Mouse (Mus musculus) kidney, postnatal 0 days (tissue): ENCODE data around the gene Klf2. TPM values are rescaled to one million over a fixed set of nuclear protein-coding genes. Genes with fewer than 3 reads are reported as not detected.

Experiments
- ATAC-seq: fragments of 200-750 bp; cut with Nextera tagmentation; replicated peaks from 2 replicates; pipeline ENCODE4 v1.8.0; 2017; ENCODE audit warnings: low read depth, moderate number of reproducible peaks, moderate TSS enrichment, moderate library complexity; ENCODE audit not compliant: low FRiP score
- DNase-seq: peaks from one replicate; pipeline ENCODE4 v3.0.0-alpha.2; 2016; ENCODE audit warnings: low spot score
- H3K27ac ChIP-seq: fragments of 300-500 bp; sonication (generic); 2 replicates; pipeline ENCODE4 v1.5.1; 2014; ENCODE audit warnings: mild to moderate bottlenecking
- H3K27me3 ChIP-seq: fragments of 300-500 bp; sonication (generic); 2 replicates; pipeline ENCODE4 v1.6.1; 2014; ENCODE audit warnings: low read length, mixed read lengths; ENCODE audit not compliant: insufficient read depth
- H3K36me3 ChIP-seq: fragments of 300-500 bp; sonication (generic); 2 replicates; pipeline ENCODE4 v1.6.1; 2014; ENCODE audit warnings: low read length, mixed read lengths; ENCODE audit not compliant: insufficient read depth
- H3K4me1 ChIP-seq: fragments of 300-500 bp; sonication (generic); replicated peaks from 2 replicates; pipeline ENCODE4 v1.6.1; 2014; ENCODE audit warnings: antibody characterized with exemption, low read length, mixed read lengths; ENCODE audit not compliant: insufficient read depth
- H3K4me2 ChIP-seq: fragments of 300-500 bp; sonication (generic); 2 replicates; pipeline ENCODE4 v1.6.1; 2014; ENCODE audit warnings: mild to moderate bottlenecking, low read length, moderate library complexity, mixed read lengths
- H3K4me3 ChIP-seq: fragments of 300-500 bp; sonication (generic); replicated peaks from 2 replicates; pipeline ENCODE4 v1.5.1; 2014; ENCODE audit warnings: low read depth, low read length
- H3K9ac ChIP-seq: fragments of 300-500 bp; sonication (generic); 2 replicates; pipeline ENCODE4 v1.6.1; 2014; ENCODE audit warnings: low read depth, low read length
- H3K9me3 ChIP-seq: fragments of 300-500 bp; sonication (generic); replicated peaks from 2 replicates; pipeline ENCODE4 v1.6.1; 2016; ENCODE audit warnings: low read length, inconsistent platforms, mixed read lengths
- CTCF ChIP-seq: IDR thresholded peaks from 2 replicates; pipeline ENCODE4 v1.5.1; 2016; ENCODE audit warnings: antibody characterized with exemption, low read depth, mild to moderate bottlenecking, moderate library complexity
- WGBS: fragments of 180-500 bp; shearing (Covaris S2); extraction: QIAGEN DNeasy Blood & Tissue Kit; methylation state at CpG from one replicate; pipeline ENCODE4 v1.1.7; 2014; 5-methylcytosine and 5-hydroxymethylcytosine counted together
- polyA plus RNA-seq: library from polyadenylated mRNA; unstranded; fragments of >200 nt; fragmentation: Nextera tagmentation; extraction: Ambion mirVana; gene quantifications from 2 replicates; pipeline ENCODE4 v1.2.1, GENCODE M21; 2015

Gene Klf2
- polyA plus RNA-seq, 1 experiment from 2014 or later = 31.9 TPM

DNA sequence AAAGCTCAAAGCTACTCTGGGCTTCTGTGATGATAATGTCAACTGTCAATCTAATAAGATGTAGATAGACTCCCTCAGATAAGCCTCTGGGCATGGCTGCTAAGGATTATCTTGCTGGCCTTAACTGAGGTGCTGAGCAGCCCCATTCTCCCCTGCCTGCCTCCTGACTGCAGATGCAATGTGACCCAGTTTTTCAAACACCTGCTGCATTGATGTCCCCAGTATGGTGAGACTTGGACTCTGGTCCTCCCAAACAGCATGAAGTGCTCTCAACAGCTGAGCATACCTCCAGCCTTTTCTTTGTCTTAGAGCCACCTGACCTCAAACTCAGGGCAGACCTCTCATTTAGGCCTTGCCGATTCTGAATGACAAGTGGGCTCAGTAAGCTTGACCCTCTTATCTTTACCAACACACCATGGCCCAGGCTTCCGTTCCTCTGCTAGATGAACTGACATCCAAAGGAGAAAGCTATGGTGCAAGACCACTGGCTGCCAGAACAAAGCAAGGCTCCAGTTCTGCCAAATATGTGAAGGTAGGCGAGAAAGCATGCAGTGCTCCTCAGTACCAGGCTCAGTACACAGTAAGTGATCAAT lies 5.8 kb upstream of the Klf2 start:
- no peak for TF ChIP-seq CTCF
- WGBS = 80% methylated on average over 3 of the region's 3 CpGs
- Histone ChIP-seq H3K27ac (no peak overlapping the region), H3K36me3 (no peaks in the 10 kb centered on the region), H3K9me3 (no peaks in the 10 kb centered on the region), H3K27me3 (no peaks in the 10 kb centered on the region), H3K4me1 (no peaks in the 10 kb centered on the region), H3K9ac (no peak overlapping the region), H3K4me3 (no peak overlapping the region), H3K4me2 (no peak overlapping the region)
- ATAC-seq (no peak), DNase-seq (no peak)

DNA sequence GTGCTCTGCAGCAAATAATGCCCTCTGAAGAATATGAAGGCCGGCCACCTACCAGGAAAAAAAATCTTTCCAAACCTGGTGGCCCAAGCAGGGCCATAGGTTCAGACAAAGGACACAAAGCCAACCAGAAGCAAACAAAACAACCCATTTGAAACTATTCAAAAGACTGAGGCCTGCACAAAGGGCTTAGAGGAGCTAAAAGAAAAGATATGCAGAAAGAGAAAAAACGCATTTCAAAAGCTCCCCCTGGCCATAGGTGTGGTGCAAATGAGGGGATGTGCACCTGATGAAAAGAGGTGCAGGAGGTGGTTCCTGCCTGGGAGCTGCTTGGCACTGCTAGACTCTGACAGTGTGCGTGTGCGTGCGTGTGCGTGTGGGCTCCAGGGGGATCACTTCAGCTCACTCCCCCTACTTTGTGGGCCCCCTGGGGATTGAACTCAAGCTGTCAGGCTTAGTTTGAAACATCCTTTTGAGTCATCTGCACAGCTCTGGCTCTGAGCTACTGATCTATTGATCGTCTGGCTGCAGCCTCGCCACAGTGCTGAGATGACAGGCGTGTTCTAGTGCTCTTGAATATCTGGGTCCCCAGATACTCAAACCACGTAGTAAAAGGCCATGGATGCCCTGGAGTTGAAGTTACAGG lies 2.7 kb upstream of the Klf2 start:
- TF ChIP-seq CTCF = no peak
- 74% methylated on average over 10 of the region's 10 CpGs for WGBS

DNA sequence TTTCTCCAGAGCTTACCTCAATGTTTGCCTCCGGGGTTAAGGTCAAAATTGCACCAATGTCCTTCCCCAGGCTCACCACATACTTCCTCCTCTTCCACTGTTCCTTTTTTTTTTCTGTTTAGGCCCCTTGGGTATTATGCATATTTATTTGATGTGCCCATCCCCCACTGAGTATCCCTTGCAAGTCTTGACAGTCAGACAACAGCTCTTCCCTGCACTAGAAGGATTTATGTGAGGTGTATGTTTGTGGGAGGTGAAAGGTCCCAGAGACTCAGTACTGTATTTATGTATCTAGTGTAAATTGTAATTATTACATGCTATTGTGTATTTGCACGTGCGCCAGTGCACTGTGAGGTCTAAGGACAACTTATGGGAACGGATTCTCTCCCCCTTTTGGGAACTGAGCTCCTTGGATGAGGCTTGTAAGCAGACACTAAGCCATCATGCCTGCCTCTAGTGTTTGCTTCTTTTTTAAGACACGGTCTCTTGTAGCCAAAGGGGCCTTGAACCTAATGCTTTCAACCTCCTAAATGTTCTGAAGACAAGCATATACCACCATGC lies 1.0 kb upstream of the Klf2 start:
- Histone ChIP-seq H3K36me3 (0 out of 2 replicates have a peak, but pooled peaks cover 3% of the 10 kb centered on the region), H3K4me2 (no peak overlapping the region), H3K9ac (no peak overlapping the region), H3K4me3 (no peak overlapping the region), H3K27me3 (no peaks in the 10 kb centered on the region; the same call in 1 of the 2 replicates), H3K27ac (no peak overlapping the region), H3K4me1 (0 out of 2 replicates have a peak, but pooled peaks cover 13% of the 10 kb centered on the region), H3K9me3 (no peaks in the 10 kb centered on the region)
- WGBS = 49% methylated on average over 5 of the region's 5 CpGs
- no peak for ATAC-seq
- no peak for TF ChIP-seq CTCF
- DNase-seq = no peak

More for the DNA sequence above, 2.7 kb upstream of the Klf2 start:
- Histone ChIP-seq H3K36me3 (0 out of 2 replicates have a peak, but pooled peaks cover 3% of the 10 kb centered on the region), H3K9ac (no peak overlapping the region), H3K4me3 (no peak overlapping the region), H3K4me2 (no peak overlapping the region), H3K9me3 (no peaks in the 10 kb centered on the region), H3K27ac (no peak overlapping the region), H3K4me1 (0 out of 2 replicates have a peak, but pooled peaks cover 13% of the 10 kb centered on the region), H3K27me3 (no peaks in the 10 kb centered on the region; the same call in 1 of the 2 replicates)
- ATAC-seq (no peak), DNase-seq (no peak)

DNA sequence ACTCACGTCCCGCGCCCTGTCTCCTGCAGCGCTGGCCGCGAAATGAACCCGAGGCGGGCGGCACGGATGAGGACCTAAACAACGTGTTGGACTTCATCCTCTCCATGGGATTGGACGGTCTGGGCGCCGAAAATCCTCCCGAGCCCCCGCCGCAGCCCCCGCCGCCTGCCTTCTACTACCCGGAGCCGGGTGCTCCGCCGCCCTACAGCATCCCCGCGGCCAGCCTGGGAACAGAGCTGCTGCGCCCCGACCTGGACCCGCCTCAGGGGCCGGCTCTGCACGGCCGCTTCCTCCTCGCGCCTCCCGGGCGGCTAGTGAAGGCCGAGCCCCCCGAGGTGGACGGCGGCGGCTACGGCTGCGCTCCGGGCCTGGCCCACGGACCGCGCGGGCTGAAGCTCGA lies 564 bp downstream of the Klf2 start:
- H3K9me3 ChIP-seq = no peaks in the 10 kb centered on the region
- DNase-seq (no peak), ATAC-seq (0 out of 2 replicates have a peak, but pooled peaks have one; percentile 7)
- peak overlapping the region; percentile 73 for H3K27ac ChIP-seq
- peak overlapping the region; percentile 68 for H3K4me3 ChIP-seq
- H3K4me2 ChIP-seq = peak overlapping the region; percentile 68
- H3K9ac ChIP-seq = peak overlapping the region; percentile 69
- under 1% methylated on average over 42 of the region's 48 CpGs for WGBS
- H3K27me3 ChIP-seq = no peaks in the 10 kb centered on the region; the same call in 1 of the 2 replicates
- H3K36me3 ChIP-seq = 0 out of 2 replicates have a peak, but pooled peaks cover 3% of the 10 kb centered on the region
- 0 out of 2 replicates have a peak, but pooled peaks cover 13% of the 10 kb centered on the region for H3K4me1 ChIP-seq
- TF ChIP-seq CTCF = no peak

DNA sequence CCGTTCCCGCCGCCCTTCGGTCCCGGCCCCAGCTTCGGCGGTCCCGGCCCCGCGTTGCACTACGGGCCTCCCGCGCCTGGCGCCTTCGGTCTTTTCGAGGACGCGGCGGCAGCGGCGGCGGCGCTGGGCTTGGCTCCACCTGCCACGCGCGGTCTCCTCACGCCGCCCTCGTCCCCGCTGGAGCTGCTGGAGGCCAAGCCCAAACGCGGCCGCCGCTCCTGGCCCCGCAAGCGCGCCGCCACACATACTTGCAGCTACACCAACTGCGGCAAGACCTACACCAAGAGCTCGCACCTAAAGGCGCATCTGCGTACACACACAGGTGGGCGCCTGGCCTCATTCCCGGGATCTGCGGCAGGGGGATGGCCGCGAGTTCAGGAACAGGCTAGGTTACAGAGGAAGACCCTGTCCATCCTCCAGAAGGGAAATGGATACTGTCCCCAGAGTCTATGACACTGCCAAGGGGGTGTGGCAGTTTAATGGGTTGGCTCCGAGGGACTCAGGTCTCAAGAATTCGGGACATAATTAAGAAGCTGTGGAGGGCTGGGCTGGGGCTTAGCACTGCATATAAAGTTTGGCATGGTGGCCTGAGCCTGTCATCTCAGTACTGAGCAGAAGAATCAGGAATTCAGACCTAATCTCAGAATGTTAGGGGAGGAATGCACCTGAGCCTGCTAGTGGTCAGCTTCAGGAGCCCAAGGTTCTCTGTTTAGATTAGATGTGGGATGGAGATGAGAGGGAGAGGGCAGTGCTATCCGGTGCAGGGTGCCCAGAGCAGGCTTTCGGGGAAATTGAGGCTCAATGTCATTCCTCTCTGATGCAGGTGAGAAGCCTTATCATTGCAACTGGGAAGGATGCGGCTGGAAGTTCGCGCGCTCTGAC lies 1.3 kb downstream of the Klf2 start:
- H3K27me3 ChIP-seq = no peaks in the 10 kb centered on the region; the same call in 1 of the 2 replicates
- H3K4me2 ChIP-seq = peak overlapping the region; percentile 68
- DNase-seq (no peak), ATAC-seq (no peak)
- peak overlapping the region; percentile 68 for H3K4me3 ChIP-seq
- H3K36me3 ChIP-seq = 0 out of 2 replicates have a peak, but pooled peaks cover 3% of the 10 kb centered on the region
- no peak for TF ChIP-seq CTCF
- H3K4me1 ChIP-seq = 0 out of 2 replicates have a peak, but pooled peaks cover 13% of the 10 kb centered on the region
- H3K27ac ChIP-seq = 0 out of 2 replicates have a peak overlapping the region, but pooled peaks have one; percentile 73
- 6% methylated on average over 55 of the region's 55 CpGs for WGBS
- H3K9me3 ChIP-seq = no peaks in the 10 kb centered on the region
- peak overlapping the region; percentile 69 for H3K9ac ChIP-seq
